Mouse (Mus musculus): Measurements from ENCODE around the gene Nol10.

GRCm38 (mm10) chr12:17357795-17358194 is 9.5 kb downstream of the Nol10 start:
- no peak for TF ChIP-seq CTCF (IDR thresholded peaks at IDR 0.05; ENCODE audit: low read depth)
- no peak for TF ChIP-seq EP300 (IDR thresholded peaks at IDR 0.05; ENCODE audit: low read depth)

All from heart, postnatal 0 days (tissue).